Mouse (Mus musculus) retina, adult 2 months (tissue): ENCODE data around the gene Tmem274.
"Not testable (repeated sequence)": the region's sequence is repeated elsewhere in the genome, so short reads cannot be mapped to it uniquely, and the experiment has no call there.

ENCODE experiments used
- DNase-seq: peaks from one replicate; pipeline ENCODE4 v3.0.0-alpha.2; 2012; ENCODE audit warnings: low read depth, low spot score

Tmem274 gene

GRCm38 (mm10) chr4:149477078-149477477 lies at the start of gene Tmem274:
Gene Tmem274 (plus strand): TSS chr4:149477378.
- no peak for DNase-seq

DNA sequence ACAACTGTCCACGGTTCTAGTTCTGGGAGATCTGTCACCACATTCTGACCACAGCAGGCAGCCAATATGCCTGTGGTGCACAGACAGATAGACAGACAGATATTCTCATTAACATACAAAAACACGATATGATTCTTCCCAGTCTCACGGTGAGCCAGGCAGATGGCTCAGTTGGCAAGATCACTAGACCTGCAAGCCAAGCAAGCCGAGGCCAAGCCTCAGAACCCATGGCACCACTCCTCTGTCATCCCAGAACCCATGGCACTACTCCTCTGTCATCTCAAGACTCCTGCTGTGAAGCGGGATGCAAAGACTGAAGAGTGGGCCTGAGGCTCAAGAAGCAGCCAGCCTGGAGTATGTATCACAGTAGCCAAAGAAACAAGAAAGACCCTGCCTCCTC lies 47.6 kb upstream of the Tmem274 start:
- DNase-seq: no peak

DNA sequence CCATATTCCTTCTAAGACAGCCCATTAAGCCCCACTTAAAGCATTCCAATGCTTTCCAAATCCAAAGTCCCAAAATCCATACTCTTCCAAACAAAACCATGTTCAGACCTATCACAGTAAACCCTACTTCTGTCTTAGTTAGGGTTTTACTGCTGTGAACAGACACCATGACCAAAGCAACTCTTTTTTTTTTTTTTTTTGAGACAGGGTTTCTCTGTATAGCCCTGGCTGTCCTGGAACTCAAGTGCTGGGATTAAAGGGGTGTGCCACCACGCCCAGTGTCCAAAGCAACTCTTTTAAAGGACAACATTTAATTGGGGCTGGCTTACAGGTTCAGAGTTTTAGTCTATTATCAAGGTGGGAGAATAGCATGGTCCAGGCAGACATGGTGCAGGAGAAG lies 45.3 kb upstream of the Tmem274 start:
- DNase-seq: not testable (repeated sequence)

- no peak for DNase-seq
Observed at GRCm38 (mm10) chr4:149440576-149440975, 36.6 kb upstream of the Tmem274 start.

DNA sequence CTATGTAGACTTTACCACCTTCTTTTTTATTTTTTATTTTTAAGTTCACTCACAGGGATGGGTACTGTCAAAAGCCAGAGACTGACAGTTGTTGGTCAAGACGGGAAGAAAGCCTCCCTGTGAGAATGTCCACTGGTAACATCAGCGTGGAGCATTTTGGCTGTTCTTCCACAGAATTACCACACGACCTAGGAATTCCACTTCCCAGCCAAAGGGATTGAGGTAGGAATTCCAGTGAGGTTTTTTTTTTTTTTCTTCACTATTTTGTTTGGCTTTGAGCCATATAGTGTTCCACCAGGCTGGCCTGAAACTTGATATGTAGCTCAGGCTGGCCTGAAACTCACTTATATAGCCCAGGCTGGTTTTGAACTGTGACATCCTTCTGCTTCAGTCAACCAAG lies 34.7 kb upstream of the Tmem274 start:
- DNase-seq: no peak

GRCm38 (mm10) chr4:149444465-149444864 lies 32.7 kb upstream of the Tmem274 start:
- no peak for DNase-seq

DNA sequence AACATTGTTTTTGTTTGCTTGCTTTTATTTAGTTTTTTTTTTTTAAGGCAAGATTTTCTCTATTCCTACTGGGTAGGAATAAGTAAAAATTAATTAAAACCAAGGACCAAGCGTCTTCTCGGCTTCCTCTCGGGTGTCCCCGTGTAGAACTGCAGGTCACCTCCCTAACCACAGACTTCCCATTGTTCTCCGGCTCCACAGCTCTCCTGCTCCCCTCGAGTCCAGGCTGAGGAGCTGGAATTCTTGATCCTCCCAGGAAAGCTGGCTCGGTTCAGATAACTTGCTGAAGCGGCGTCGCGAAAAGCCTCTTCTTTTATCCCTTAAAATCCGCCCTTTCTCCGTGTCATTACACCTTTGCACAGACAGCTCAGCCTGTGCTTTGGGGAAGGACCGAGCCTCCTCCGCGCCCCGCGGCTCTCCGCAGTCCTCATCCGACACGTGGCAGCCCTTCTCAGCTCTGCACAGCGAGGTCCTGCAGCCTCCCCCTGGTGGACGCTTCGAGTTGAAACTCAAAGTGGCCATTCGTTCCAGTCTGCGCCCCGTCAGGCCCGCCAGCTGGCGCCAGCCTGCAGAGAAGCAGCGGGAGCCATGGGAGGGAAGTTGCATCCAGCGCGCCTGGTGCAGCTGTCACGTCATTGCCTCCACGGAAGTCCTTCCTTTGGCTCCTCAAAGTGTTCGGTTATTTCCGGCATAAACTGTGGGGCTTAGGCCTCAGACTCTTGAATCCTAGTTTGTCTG lies 32.0 kb upstream of the Tmem274 start:
- peak; percentile 74 for DNase-seq

DNA sequence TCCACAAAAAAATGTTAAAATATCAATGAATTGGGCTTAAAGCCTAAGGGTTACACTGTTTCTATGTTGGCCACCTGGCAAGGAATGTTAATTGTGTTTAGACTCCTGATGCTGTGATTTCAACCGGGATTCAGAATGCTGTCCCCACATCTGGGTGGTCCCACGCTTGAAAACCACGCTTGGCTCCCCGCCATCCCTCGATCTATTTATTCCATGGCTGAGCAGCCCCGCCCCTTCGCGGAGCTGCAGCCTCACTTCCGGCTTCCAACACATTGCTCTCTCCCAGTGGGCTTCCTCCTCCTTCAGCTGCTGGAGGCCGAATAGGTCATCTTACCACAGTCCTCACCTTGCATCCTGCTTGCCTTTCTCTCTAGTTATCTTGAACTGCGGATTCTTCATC lies 31.3 kb upstream of the Tmem274 start:
- DNase-seq: no peak

DNA sequence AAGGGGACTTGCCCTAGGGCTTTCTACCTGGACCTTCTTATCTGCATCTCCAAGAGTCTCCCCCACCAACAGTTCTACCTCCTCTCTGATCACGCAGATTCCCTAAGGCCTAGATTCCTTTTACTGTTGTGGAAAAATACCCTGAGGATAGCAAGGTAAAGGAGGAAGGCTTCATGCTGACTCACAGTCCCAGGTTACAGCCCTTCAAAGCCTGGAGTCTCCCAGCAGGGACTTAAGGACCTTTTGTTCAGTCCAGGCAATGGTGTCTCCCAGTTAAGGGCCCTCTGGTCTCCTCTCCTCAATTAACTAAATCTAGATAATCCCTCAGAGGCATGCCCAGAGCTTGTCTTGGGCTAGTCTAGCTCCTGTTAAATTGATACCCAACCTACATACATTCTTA lies 30.9 kb upstream of the Tmem274 start:
- DNase-seq: no peak

- DNase-seq: no peak
Observed at GRCm38 (mm10) chr4:149450636-149451035, 26.5 kb upstream of the Tmem274 start.

GRCm38 (mm10) chr4:149453656-149454055 lies 23.5 kb upstream of the Tmem274 start:
- no peak for DNase-seq

DNA sequence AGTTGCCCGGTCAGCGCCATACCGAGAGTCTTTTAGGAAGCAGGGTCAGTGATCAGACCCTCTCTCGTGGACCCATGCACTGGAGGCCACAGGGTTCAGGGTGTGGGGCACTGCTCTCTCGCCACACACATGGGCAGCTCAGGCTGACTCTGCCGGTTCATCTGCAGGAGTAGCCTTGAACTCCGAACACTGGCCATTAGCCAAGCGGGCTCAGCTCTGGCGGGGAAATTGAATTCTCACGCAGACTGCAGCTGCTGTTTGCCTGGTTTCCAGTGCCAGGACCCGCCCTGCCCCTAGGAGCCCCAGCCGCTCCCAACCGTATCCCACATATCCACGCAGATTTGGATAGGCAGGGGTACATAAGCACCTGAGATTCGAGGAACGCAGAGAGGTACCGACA lies 22.9 kb upstream of the Tmem274 start:
- DNase-seq: no peak

DNA sequence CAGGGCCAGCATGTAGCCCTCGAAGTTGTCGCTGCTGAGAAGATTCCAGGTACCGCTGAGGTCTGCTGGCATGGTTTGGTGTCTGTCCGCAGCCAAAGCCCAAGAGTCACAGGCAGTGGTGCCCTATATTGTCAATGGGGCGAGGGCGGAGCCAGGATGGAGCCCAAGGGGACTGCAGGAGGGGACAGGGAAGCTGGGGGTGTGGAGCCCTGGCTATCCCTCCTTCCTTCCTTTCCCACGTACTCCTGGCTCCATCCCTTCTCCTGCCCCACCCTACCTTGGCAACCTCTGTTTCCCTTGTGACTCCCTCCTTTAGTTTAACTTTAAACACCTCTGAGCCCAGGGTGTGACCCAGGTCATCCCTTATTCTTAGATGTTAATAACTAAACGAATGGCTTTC lies 22.3 kb upstream of the Tmem274 start, which contains the start of gene Rbp7:
Rbp7 (minus strand) TSS at position 100 of the 400 bp plus-strand sequence.
- no peak for DNase-seq

GRCm38 (mm10) chr4:149457163-149457562 lies 20.0 kb upstream of the Tmem274 start:
- not testable (repeated sequence) for DNase-seq

GRCm38 (mm10) chr4:149457831-149458430 lies 19.2 kb upstream of the Tmem274 start:
- DNase-seq: no peak

DNA sequence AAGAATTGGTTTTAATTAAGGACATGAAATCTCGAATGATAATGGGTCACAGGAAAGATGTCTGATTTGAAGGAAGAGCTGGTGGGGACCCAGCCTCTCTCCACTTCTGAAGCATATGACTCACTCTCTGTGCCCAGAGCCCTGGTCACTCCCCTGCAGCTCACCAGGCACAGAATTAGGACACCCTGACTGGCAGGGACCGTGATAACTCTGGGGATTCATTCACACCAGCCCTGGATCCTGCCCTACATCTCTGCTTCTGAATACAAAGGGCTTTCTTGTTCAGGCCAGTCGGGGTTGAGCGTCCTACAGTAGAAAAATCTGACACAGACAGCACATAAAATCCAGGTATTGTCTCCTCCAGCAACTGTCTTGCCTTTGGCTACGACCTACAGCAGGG lies 18.7 kb upstream of the Tmem274 start:
- DNase-seq: no peak

DNA sequence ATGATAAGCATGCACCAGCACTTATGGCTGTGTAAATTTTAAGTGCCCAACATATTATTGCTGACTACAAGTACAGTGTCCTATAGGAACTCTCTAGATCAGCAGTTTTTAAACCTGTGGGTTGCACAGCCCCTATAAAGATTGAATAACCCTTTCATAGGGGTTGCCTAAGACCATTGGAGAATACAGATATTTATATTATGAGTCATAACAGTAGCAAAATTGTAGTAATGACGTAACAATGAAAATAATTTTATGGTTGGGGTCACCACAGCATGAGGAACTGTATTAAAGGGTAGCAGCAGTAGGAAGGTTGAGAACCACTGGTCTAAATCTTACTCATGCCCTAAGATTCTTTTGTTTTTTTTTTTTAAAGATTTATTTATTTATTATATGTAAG lies 17.8 kb upstream of the Tmem274 start:
- DNase-seq: no peak

DNA sequence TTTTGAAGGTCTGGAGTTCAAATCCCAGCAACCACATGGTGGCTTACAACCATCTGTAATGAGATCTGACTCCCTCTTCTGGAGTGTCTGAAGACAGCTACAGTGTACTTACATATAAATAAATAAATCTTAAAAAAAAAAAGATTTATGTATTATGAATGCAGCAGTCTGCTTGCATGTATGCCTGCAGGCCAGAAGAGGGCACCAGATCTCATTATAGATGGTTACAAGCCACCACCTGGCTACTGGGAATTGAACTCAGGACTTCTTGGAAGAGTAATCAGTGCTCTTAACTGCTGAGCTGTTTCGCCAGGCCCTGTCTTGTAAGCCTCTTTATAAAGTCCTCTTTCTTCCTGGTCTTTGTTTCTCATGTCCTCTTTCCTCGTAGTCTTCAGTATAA lies 16.7 kb upstream of the Tmem274 start:
- DNase-seq: not testable (repeated sequence)

DNA sequence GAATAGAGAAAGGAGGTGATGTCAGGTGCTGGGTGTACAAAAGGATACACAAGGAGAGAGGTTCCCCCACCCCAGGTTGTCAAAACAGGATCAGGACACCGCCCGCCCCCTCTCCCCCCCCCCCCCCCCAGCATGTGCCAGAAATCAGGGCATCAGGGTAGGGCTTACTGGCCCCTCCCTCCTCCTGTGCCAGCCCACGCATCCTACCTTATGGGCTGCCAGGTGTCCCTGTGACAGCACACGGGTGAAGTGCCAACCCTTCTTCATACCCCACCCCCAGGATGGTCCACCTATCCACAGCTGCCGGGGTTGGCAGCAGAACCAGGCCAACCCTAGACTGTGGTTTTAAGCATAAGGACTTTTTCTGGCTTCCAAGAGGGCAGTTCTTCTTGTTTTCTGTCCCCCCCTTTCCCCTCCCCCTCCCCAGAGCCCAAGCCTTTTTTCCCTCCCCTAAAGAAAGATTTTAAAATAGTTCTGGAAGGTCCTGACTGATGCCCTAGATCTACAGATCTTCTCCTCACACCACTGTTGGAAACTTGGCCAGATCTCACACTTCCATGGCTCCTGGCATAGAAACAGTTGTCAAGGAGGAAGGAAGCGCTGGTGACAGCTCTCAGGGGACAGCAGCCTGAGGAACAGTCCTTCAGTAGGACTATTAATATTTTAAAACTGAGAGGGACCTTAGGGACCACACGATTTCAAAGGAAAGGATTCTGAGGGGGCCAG lies 15.4 kb upstream of the Tmem274 start:
- no peak for DNase-seq

- no peak for DNase-seq
Observed at GRCm38 (mm10) chr4:149462305-149462971, 14.7 kb upstream of the Tmem274 start.

- DNase-seq: no peak
Observed at GRCm38 (mm10) chr4:149463435-149463950, 13.7 kb upstream of the Tmem274 start.

DNA sequence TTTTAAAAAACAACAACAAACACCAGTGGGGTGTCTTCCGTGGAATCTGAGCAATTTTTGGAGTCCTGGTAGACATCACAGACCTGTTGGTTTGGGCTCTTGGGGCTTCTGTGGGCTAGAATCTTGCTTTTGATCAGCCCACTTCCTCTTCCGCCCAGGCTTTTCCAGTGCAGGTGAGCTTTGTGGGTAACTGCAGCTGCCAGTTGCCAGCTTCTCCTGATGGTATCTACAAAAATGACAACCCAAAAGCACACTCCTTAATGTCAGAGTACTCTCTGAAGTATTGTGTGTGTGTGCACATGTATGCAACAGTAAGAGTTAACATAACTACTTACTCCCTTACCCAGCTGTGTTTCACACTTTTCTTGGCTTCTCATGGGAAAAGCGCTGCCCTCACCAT lies 7.6 kb upstream of the Tmem274 start:
- no peak for DNase-seq
